8 mouse cellular contexts compared by ENCODE assay signal in genomic region chr3:90464552-90465080, GRCm38 (mm10). TPM values are rescaled to one million over a fixed set of nuclear protein-coding genes. Genes with fewer than 3 reads are reported as not detected.
DNase-seq lines count a peak whose midpoint lies in the region; ATAC-seq and TF ChIP-seq lines count a peak whose summit lies in the region.

No protein-coding gene starts in this region.

- TF ChIP-seq POLR2A in brain, embryonic 14.5 days (IDR thresholded peaks at IDR 0.05; ENCODE audit: borderline replicate concordance, extremely low read depth, insufficient read depth, insufficient read length, poor library complexity, severe bottlenecking), result no peak
- TF ChIP-seq POLR2A in heart, adult 2 months (IDR thresholded peaks at IDR 0.05; ENCODE audit: insufficient read depth, low read depth, low read length), result no peak

- no peak for TF ChIP-seq CTCF in brain, embryonic 14.5 days (IDR thresholded peaks at IDR 0.05; ENCODE audit: borderline replicate concordance, extremely low read depth, insufficient read depth, insufficient read length)
- TF ChIP-seq CTCF in heart, adult 2 months (IDR thresholded peaks at IDR 0.05), result no peak

- H3K79me2 ChIP-seq in heart, adult 2 months (replicated peaks; ENCODE audit: control insufficient read depth, insufficient read depth, low read length), result no peaks in the 10 kb centered on the region; the same call in 1 of the 2 replicates

- intact Hi-C loops in heart, adult 2 months (cut with DNase I), result loop anchor here (1.0 to 10.0 kb wide), 4 partner anchors 17 to 242 kb away; partner anchors contain the start of genes Gatad2b and Ints3

- DNase-seq in T-cell, adult 2 months (ENCODE audit: low spot score), result peak; percentile 9
- peak; percentile 13 for DNase-seq in brain, embryonic 14.5 days (ENCODE audit: low read depth)
- DNase-seq in heart, adult 2 months, result peak; percentile 53 to 57
- peak; percentile 54 for DNase-seq in kidney, postnatal 10 days
- peak; percentile 71 to 86 for DNase-seq in lung, postnatal 4 days
- DNase-seq in testis, postnatal 10 days (ENCODE audit: low spot score), result peak; percentile 67
- DNase-seq in right cerebral cortex, postnatal 10 days (ENCODE audit: low spot score in 2 of 2), result no peak

- no peak for TF ChIP-seq EP300 in heart, adult 2 months (IDR thresholded peaks at IDR 0.05; ENCODE audit: insufficient read depth, low read depth, low read length)

- 25% methylated on average over 37 of the region's 37 CpGs for WGBS in heart, adult 2 months

- H3K9ac ChIP-seq in heart, adult 2 months (ENCODE audit: low read depth, low read length), result peak overlapping the region; percentile 95

- H3K27me3 ChIP-seq in heart, adult 2 months (ENCODE audit: control insufficient read depth, insufficient read depth, low read length), result peaks cover 4% of the 10 kb centered on the region

- H3K4me1 ChIP-seq in heart, adult 2 months (ENCODE audit: control insufficient read depth, insufficient read depth, low read length), result peaks cover 3% of the 10 kb centered on the region

- no peaks in the 10 kb centered on the region for H3K36me3 ChIP-seq in heart, adult 2 months (ENCODE audit: control insufficient read depth, insufficient read depth, low read length)

- H3K27ac ChIP-seq in heart, adult 2 months, result peak overlapping the region; percentile 91

- peak overlapping the region; percentile 62 for H3K4me3 ChIP-seq in heart, adult 2 months

- ATAC-seq in frontal cortex, adult (ENCODE audit: low TSS enrichment), result no peak

RNA-seq across cellular contexts. Expression of gene Npr1, which starts 1.1 kb away (rescaled TPM):
- 5.8 and 7.5 TPM in 2 replicates for polyA plus RNA-seq in brain, embryonic 14.5 days (2012; rRNA removed)
- 10 to 100 TPM; 16.1 to 16.3 TPM for total RNA-seq in heart, adult 2 months (2021)
- 35.0 and 47.5 TPM in 2 replicates for polyA plus RNA-seq in heart, adult 2 months (2012; rRNA removed)

RNA-seq across cellular contexts. Expression of gene Ilf2, which starts 11.3 kb away (rescaled TPM):
- 183 TPM in 2 replicates for polyA plus RNA-seq in brain, embryonic 14.5 days (2012; rRNA removed)
- total RNA-seq in heart, adult 2 months (2021), result 10 to 100 TPM; 30.6 to 32.2 TPM
- polyA plus RNA-seq in heart, adult 2 months (2012; rRNA removed), result 13.9 and 24.9 TPM in 2 replicates

RNA-seq across cellular contexts. Expression of gene Snapin, which starts 26.2 kb away (rescaled TPM):
- polyA plus RNA-seq in brain, embryonic 14.5 days (2012; rRNA removed), result 45.1 and 54.1 TPM in 2 replicates
- total RNA-seq in heart, adult 2 months (2021), result 10 to 100 TPM; 60.0 to 71.3 TPM
- 50.7 and 89.1 TPM in 2 replicates for polyA plus RNA-seq in heart, adult 2 months (2012; rRNA removed)

RNA-seq across cellular contexts. Expression of gene Ints3, which starts 31.2 kb away (rescaled TPM):
- 56.0 and 66.1 TPM in 2 replicates for polyA plus RNA-seq in brain, embryonic 14.5 days (2012; rRNA removed)
- total RNA-seq in heart, adult 2 months (2021), result 10 to 100 TPM; 22.9 to 26.3 TPM
- polyA plus RNA-seq in heart, adult 2 months (2012; rRNA removed), result 15.2 and 21.8 TPM in 2 replicates

RNA-seq across cellular contexts. Expression of gene Chtop, which starts 44.7 kb away (rescaled TPM):
- polyA plus RNA-seq in brain, embryonic 14.5 days (2012; rRNA removed), result 199 and 209 TPM in 2 replicates
- total RNA-seq in heart, adult 2 months (2021), result 10 to 100 TPM; 90.0 to 93.0 TPM
- 30.4 and 51.4 TPM in 2 replicates for polyA plus RNA-seq in heart, adult 2 months (2012; rRNA removed)

Comparison
In these comparisons a context has a peak if more than half of its experiments do, and no peak if none do; other contexts are left out.
1. DNase-seq: peak in T-cell, adult 2 months (single experiment), brain, embryonic 14.5 days (single experiment), heart, adult 2 months (2 of 2), kidney, postnatal 10 days (single experiment), lung, postnatal 4 days (2 of 2) and testis, postnatal 10 days (single experiment); none in right cerebral cortex, postnatal 10 days (0 of 2).